Mouse (Mus musculus) liver, embryonic 13.5 days (tissue): ENCODE results near the gene Chid1. TPM values are rescaled to one million over a fixed set of nuclear protein-coding genes. Genes with fewer than 3 reads are reported as not detected.

ENCODE experiments used
- ATAC-seq: fragments of 200-750 bp; cut with Nextera tagmentation; 2 replicates; pipeline ENCODE4 v1.8.0; 2017; ENCODE audit warnings: low read depth, mild to moderate bottlenecking, moderate number of reproducible peaks, moderate library complexity
- DNase-seq: peaks from one replicate; pipeline ENCODE4 v3.0.0; 2022
- H3K27ac ChIP-seq: fragments of 300-500 bp; sonication (generic); 2 replicates; pipeline ENCODE4 v1.5.1; 2015; ENCODE audit warnings: moderate library complexity, mild to moderate bottlenecking, inconsistent platforms
- H3K27me3 ChIP-seq: fragments of 300-500 bp; sonication (generic); 2 replicates; pipeline ENCODE4 v1.6.1; 2015; ENCODE audit warnings: mild to moderate bottlenecking, inconsistent platforms
- H3K36me3 ChIP-seq: fragments of 300-500 bp; sonication (generic); 2 replicates; pipeline ENCODE4 v1.6.1; 2015; ENCODE audit warnings: mild to moderate bottlenecking, inconsistent platforms
- H3K4me1 ChIP-seq: fragments of 300-500 bp; sonication (generic); replicated peaks from 2 replicates; pipeline ENCODE4 v1.6.1; 2015; ENCODE audit warnings: inconsistent platforms
- H3K4me2 ChIP-seq: fragments of 300-500 bp; sonication (generic); 2 replicates; pipeline ENCODE4 v1.6.1; 2015; ENCODE audit warnings: inconsistent platforms, mild to moderate bottlenecking, moderate library complexity
- H3K4me3 ChIP-seq: fragments of 300-500 bp; sonication (generic); replicated peaks from 2 replicates; pipeline ENCODE4 v1.5.1; 2015; ENCODE audit warnings: mild to moderate bottlenecking, inconsistent platforms
- H3K9ac ChIP-seq: fragments of 300-500 bp; sonication (generic); 2 replicates; pipeline ENCODE4 v1.6.1; 2015; ENCODE audit warnings: mild to moderate bottlenecking, inconsistent platforms
- H3K9me3 ChIP-seq: fragments of 300-500 bp; sonication (generic); replicated peaks from 2 replicates; pipeline ENCODE4 v1.6.1; 2016; ENCODE audit warnings: inconsistent platforms
- WGBS: fragments of 180-500 bp; shearing (Covaris S2); methylation state at CpG from one replicate; pipeline ENCODE4 v1.1.7; 2015; ENCODE audit not compliant: insufficient replicate concordance; 5-methylcytosine and 5-hydroxymethylcytosine counted together
- polyA plus RNA-seq: library from polyadenylated mRNA; unstranded; fragments of >200 nt; fragmentation: Nextera tagmentation; extraction: Ambion mirVana; gene quantifications from 2 replicates; pipeline ENCODE4 v1.2.1, GENCODE M21; 2015

Chid1 gene
- 28.0 and 31.3 TPM in 2 replicates for polyA plus RNA-seq

DNA sequence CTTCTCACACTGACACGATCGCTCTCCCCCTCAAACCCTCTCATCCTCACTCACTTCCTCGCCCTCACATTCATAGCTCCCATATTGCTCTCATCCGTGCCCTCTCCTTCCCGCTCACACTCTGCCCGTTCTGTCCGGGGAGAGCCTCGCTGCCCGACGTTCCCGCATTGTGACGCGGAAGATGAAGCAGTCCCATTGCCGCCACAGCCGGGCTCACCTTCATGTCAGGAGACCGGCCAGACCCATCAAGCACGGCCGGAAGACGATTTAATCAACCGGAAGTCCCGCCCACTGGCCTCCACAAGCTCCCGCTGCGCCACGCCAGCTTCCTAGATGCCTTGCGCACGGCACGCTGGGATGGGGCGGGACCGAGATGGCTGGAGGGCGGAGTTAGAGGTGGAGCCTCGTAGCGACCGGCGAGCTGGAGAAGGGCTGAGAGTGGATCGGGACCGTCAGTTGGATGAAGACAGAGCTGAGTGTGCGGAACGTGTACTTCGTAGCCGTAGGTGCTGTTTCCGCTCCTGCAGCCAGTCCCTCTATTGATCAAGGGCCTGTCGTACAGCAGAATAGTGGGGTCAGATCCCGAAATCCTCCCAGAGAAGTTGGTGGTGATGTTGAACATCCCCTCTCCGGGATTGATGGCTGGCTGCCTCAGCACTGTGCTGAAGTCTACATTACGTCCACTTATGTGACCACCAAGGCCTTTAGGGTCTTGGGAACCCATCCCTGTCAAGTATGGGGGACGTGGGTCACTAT is at the start of gene Chid1:
Gene Chid1 (minus strand): TSS at position 302 of the 756 bp plus-strand sequence.
- H3K4me3 ChIP-seq = peak within 1 kb of the TSS; percentile 83
- peak; percentile 99 for DNase-seq
- under 1% methylated on average over 46 of the region's 46 CpGs for WGBS
- H3K9ac ChIP-seq = peak within 1 kb of the TSS; percentile 88
- peak; percentile 93 for ATAC-seq
- no peaks in the 10 kb centered on the region for H3K27me3 ChIP-seq
- no peaks in the 10 kb centered on the region for H3K9me3 ChIP-seq
- peak within 1 kb of the TSS; percentile 87 for H3K4me2 ChIP-seq
- no peaks in the 10 kb centered on the region for H3K36me3 ChIP-seq
- H3K4me1 ChIP-seq = peaks cover 42% of the 10 kb centered on the region
- peak within 1 kb of the TSS; percentile 89 for H3K27ac ChIP-seq

DNA sequence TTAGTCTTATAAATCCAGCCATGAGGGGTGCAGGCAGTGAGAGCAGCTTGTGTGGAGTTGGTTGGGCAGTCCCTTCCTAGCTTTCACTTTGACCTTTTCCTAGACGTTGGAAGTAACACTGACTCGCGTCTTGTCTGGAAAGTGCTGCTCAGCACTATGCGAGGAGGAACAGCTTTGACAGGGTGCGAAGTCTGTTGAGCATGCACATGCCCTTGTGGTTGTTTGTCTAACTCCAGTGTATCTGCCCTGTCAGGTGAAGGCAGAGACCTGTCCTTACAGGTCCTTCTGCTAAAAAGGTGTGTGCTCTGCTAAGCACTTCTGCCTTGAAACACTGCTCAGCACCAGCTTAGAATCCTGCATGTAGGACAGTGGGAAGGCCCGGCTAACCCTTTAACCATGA is 49.2 kb upstream of the Chid1 start:
- peak overlapping the region; percentile 43 for H3K27ac ChIP-seq
- ATAC-seq = no peak
- no peak overlapping the region for H3K4me2 ChIP-seq
- H3K4me1 ChIP-seq = peaks cover 80% of the 10 kb centered on the region
- H3K4me3 ChIP-seq = no peak overlapping the region
- H3K9me3 ChIP-seq = no peaks in the 10 kb centered on the region
- 89% methylated on average over 6 of the region's 6 CpGs for WGBS
- no peak for DNase-seq
- no peak overlapping the region for H3K9ac ChIP-seq
- H3K27me3 ChIP-seq = no peaks in the 10 kb centered on the region
- peaks cover 51% of the 10 kb centered on the region for H3K36me3 ChIP-seq

- 33% methylated on average over 1 of the region's 1 CpGs for WGBS
- DNase-seq = peak; percentile 47
- peak overlapping the region; percentile 28 for H3K4me3 ChIP-seq
Measured at GRCm38 (mm10) chr7:141585881-141586280, 46.2 kb upstream of the Chid1 start.

DNA sequence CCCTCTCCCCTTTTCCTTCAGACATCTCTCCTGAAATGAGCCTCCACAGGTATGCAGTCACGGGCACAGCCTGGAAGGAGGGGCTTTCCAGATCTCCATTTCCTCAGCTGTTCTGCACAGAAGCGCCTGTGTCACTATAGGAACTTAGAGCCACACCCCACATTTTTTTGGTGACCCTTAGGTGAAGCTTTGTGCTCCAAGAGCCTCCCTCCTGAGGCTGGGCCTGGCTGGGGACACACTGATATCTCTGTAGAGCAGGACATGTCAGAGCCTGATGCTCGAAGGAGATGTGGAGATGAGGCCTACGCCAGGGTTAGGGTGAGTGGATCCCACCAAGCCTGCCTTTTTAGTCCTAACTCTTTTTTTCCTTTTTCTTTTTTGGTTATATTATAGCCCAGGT is 45.6 kb upstream of the Chid1 start:
- H3K4me3 ChIP-seq = peak overlapping the region; percentile 28
- 17% methylated on average over 4 of the region's 4 CpGs for WGBS
- peak; percentile 99 for ATAC-seq
- H3K9ac ChIP-seq = peak overlapping the region; percentile 72
- H3K4me1 ChIP-seq = peaks cover 90% of the 10 kb centered on the region
- peak overlapping the region; percentile 63 for H3K4me2 ChIP-seq
- H3K27ac ChIP-seq = peak overlapping the region; percentile 98
- H3K9me3 ChIP-seq = no peaks in the 10 kb centered on the region
- H3K27me3 ChIP-seq = no peaks in the 10 kb centered on the region
- peaks cover 36% of the 10 kb centered on the region for H3K36me3 ChIP-seq
- DNase-seq = peak; percentile 84

More at GRCm38 (mm10) chr7:141585881-141586280, 46.2 kb upstream of the Chid1 start:
- H3K36me3 ChIP-seq = peaks cover 37% of the 10 kb centered on the region
- H3K9me3 ChIP-seq = no peaks in the 10 kb centered on the region
- H3K27ac ChIP-seq = peak overlapping the region; percentile 98
- no peaks in the 10 kb centered on the region for H3K27me3 ChIP-seq
- peaks cover 85% of the 10 kb centered on the region for H3K4me1 ChIP-seq
- peak; percentile 70 for ATAC-seq
- H3K4me2 ChIP-seq = peak overlapping the region; percentile 63
- H3K9ac ChIP-seq = peak overlapping the region; percentile 72

- Histone ChIP-seq H3K4me1 (peaks cover 96% of the 10 kb centered on the region), H3K27ac (peak overlapping the region; percentile 98), H3K36me3 (peaks cover 27% of the 10 kb centered on the region), H3K27me3 (no peaks in the 10 kb centered on the region), H3K4me3 (0 out of 2 replicates have a peak overlapping the region, but pooled peaks have one; percentile 28), H3K4me2 (peak overlapping the region; percentile 63), H3K9me3 (no peaks in the 10 kb centered on the region), H3K9ac (peak overlapping the region; percentile 72)
- DNase-seq (peak; percentile 17), ATAC-seq (no peak)
- WGBS = 72% methylated on average over 4 of the region's 5 CpGs
Measured at GRCm38 (mm10) chr7:141584048-141584841, 44.6 kb upstream of the Chid1 start.

DNA sequence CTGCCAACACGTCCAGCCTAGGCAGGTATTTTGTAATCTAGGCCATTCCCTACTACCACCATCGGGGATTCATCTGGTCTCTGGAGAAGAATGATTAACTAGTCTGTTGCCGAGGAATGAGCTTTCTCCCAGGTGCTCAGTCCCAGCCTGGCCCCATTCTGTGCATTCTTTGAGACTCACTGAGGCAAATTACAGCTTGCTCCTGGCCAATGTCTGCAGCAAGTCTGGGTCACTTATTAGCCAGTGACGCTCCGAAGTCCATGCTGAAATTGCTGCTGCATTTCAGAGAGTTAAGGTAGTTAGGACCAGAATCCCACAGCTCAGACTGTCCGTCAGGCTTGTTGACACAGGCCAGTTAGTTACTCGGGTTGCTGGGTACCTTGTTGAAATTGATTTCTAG is 41.7 kb upstream of the Chid1 start:
- H3K27me3 ChIP-seq = no peaks in the 10 kb centered on the region
- peaks cover 26% of the 10 kb centered on the region for H3K36me3 ChIP-seq
- H3K4me3 ChIP-seq = no peak overlapping the region
- DNase-seq (no peak), ATAC-seq (peak; percentile 6; the same call in 1 of the 2 replicates)
- WGBS = 72% methylated on average over 7 of the region's 7 CpGs
- peaks cover 98% of the 10 kb centered on the region for H3K4me1 ChIP-seq
- no peak overlapping the region for H3K4me2 ChIP-seq
- peak overlapping the region; percentile 98 for H3K27ac ChIP-seq
- H3K9ac ChIP-seq = no peak overlapping the region
- no peaks in the 10 kb centered on the region for H3K9me3 ChIP-seq

GRCm38 (mm10) chr7:141578943-141579342 is 39.3 kb upstream of the Chid1 start:
- DNase-seq (no peak), ATAC-seq (0 out of 2 replicates have a peak, but pooled peaks have one; percentile 6)
- Histone ChIP-seq H3K9me3 (no peaks in the 10 kb centered on the region), H3K4me2 (no peak overlapping the region), H3K36me3 (peaks cover 22% of the 10 kb centered on the region; the same call in 1 of the 2 replicates), H3K9ac (peak overlapping the region; percentile 4; the same call in 1 of the 2 replicates), H3K4me3 (no peak overlapping the region), H3K27ac (peak overlapping the region; percentile 54), H3K4me1 (peaks cover 96% of the 10 kb centered on the region), H3K27me3 (no peaks in the 10 kb centered on the region)
- WGBS = 65% methylated on average over 2 of the region's 2 CpGs

DNA sequence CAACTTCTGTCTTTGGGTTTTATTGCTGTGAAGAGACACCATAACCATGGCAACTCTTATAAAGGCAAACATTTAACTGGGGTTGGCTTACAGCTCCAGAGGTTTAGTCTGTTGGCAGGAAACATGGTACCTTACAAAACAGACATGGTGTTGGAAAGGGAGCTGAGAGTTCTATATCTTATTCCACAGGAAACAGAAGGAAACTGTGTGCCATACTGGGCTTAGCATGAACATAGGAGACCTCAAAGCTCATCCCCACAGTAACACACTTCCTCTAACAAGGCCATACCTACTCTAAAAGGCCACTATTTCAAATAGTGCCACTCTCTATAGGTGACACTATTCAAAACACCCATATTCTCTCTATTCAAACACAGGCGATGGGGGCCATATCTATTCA is 38.9 kb upstream of the Chid1 start:
- 86% methylated on average over 1 of the region's 1 CpGs for WGBS
- Histone ChIP-seq H3K4me1 (peaks cover 97% of the 10 kb centered on the region), H3K9me3 (no peaks in the 10 kb centered on the region), H3K4me3 (no peak overlapping the region), H3K4me2 (no peak overlapping the region), H3K27me3 (no peaks in the 10 kb centered on the region), H3K36me3 (peaks cover 22% of the 10 kb centered on the region; the same call in 1 of the 2 replicates), H3K27ac (peak overlapping the region; percentile 54), H3K9ac (peak overlapping the region; percentile 31; the same call in 1 of the 2 replicates)
- ATAC-seq (no peak), DNase-seq (no peak)

DNA sequence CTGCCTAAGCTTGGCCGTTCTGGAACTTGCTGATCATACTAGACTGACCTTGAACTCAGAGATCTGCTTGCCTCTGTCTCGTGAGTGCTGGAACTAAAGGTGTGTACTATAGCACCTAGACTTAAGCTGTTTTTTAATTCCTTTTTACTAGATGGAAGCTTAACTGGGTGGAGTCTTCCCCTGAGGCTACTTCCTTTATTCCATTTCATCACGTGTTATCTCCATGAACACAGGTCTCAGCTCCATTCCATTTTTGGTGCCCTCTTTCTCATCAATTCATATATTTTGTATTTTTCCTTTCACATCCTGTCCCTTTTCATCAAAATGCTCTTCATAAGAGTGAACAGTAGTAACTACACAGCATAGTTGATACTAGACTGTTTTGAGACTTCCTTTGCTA is 38.1 kb upstream of the Chid1 start:
- Histone ChIP-seq H3K36me3 (peaks cover 22% of the 10 kb centered on the region; the same call in 1 of the 2 replicates), H3K4me3 (no peak overlapping the region), H3K4me1 (peaks cover 97% of the 10 kb centered on the region), H3K9ac (peak overlapping the region; percentile 31; the same call in 1 of the 2 replicates), H3K9me3 (no peaks in the 10 kb centered on the region), H3K27ac (peak overlapping the region; percentile 54), H3K4me2 (peak overlapping the region; percentile 15; the same call in 1 of the 2 replicates), H3K27me3 (no peaks in the 10 kb centered on the region)
- DNase-seq (no peak), ATAC-seq (no peak)
- WGBS = 39% methylated on average over 3 of the region's 3 CpGs

- Histone ChIP-seq H3K27me3 (no peaks in the 10 kb centered on the region), H3K27ac (no peak overlapping the region), H3K4me1 (peaks cover 93% of the 10 kb centered on the region), H3K4me3 (no peak overlapping the region), H3K9me3 (no peaks in the 10 kb centered on the region), H3K36me3 (peaks cover 16% of the 10 kb centered on the region; the same call in 1 of the 2 replicates), H3K9ac (no peak overlapping the region), H3K4me2 (no peak overlapping the region)
- ATAC-seq (no peak), DNase-seq (no peak)
- WGBS = 65% methylated on average over 3 of the region's 3 CpGs
Measured at GRCm38 (mm10) chr7:141575481-141575880, 35.8 kb upstream of the Chid1 start.

- Histone ChIP-seq H3K4me3 (no peak overlapping the region), H3K27ac (peak overlapping the region; percentile 40; the same call in 1 of the 2 replicates), H3K27me3 (no peaks in the 10 kb centered on the region), H3K36me3 (peaks cover 29% of the 10 kb centered on the region), H3K4me2 (peak overlapping the region; percentile 7; the same call in 1 of the 2 replicates), H3K4me1 (peaks cover 92% of the 10 kb centered on the region), H3K9ac (peak overlapping the region; percentile 31; the same call in 1 of the 2 replicates), H3K9me3 (no peaks in the 10 kb centered on the region)
- DNase-seq (no peak), ATAC-seq (no peak)
- whole genome bisulfite sequencing = 9% methylated on average over 3 of the region's 3 CpGs
Measured at GRCm38 (mm10) chr7:141574041-141574440, 34.4 kb upstream of the Chid1 start.
